Mouse (Mus musculus) thymus, adult 2 months (tissue): ENCODE data around the gene Gigyf2. TPM values are rescaled to one million over a fixed set of nuclear protein-coding genes. Genes with fewer than 3 reads are reported as not detected.

Experiments
- DNase-seq: peaks from one replicate; pipeline ENCODE4 v3.0.0; 2021
- H3K27ac ChIP-seq: fragments of 200-500 bp; 2 replicates; pipeline ENCODE4 v1.5.1; 2012; ENCODE audit warnings: low read length, control low read depth; ENCODE audit not compliant: control insufficient read depth, insufficient read depth
- H3K27me3 ChIP-seq: fragments of 200-500 bp; 2 replicates; pipeline ENCODE4 v1.6.1; 2012; ENCODE audit warnings: mild to moderate bottlenecking, low read length, moderate library complexity, mixed read lengths; ENCODE audit not compliant: control insufficient read depth, insufficient read depth
- H3K36me3 ChIP-seq: fragments of 200-500 bp; 2 replicates; pipeline ENCODE4 v1.6.1; 2012; ENCODE audit warnings: mild to moderate bottlenecking, low read length, moderate library complexity; ENCODE audit not compliant: control insufficient read depth, insufficient read depth
- H3K4me1 ChIP-seq: fragments of 200-500 bp; replicated peaks from 2 replicates; pipeline ENCODE4 v1.6.1; 2012; ENCODE audit warnings: low read length; ENCODE audit not compliant: control insufficient read depth, insufficient read depth
- H3K4me3 ChIP-seq: fragments of 200-500 bp; 2 replicates; pipeline ENCODE4 v1.5.1; 2012; ENCODE audit warnings: mild to moderate bottlenecking, low read length, control low read depth, moderate library complexity; ENCODE audit not compliant: control insufficient read depth, insufficient read depth
- CTCF ChIP-seq: fragments of 200-500 bp; IDR thresholded peaks from 2 replicates; pipeline ENCODE4 v1.5.1; 2012; ENCODE audit warnings: mild to moderate bottlenecking, control low read depth, low read length, moderate library complexity, borderline replicate concordance; ENCODE audit not compliant: control insufficient read depth, poor library complexity, insufficient read depth; ENCODE audit errors: extremely low read depth
- POLR2A ChIP-seq: fragments of 200-500 bp; IDR thresholded peaks from 2 replicates; pipeline ENCODE4 v1.6.1; 2012; ENCODE audit warnings: mild to moderate bottlenecking, low read length, control low read depth, moderate library complexity; ENCODE audit not compliant: control insufficient read depth, poor library complexity, insufficient read depth; ENCODE audit errors: extremely low read depth
- whole genome bisulfite sequencing: fragments of 180-500 bp; shearing (Covaris S2); methylation state at CpG from one replicate; pipeline ENCODE4 v1.1.7; 2018; 5-methylcytosine and 5-hydroxymethylcytosine counted together
- polyA plus RNA-seq: library from polyadenylated mRNA; depleted of rRNA; stranded (reverse); fragments of >200 nt; gene quantifications from 2 replicates; pipeline ENCODE4 v1.2.3, GENCODE M21; 2012; rRNA removed

Gigyf2 gene
- 47.2 and 47.3 TPM in 2 replicates for polyA plus RNA-seq

- TF ChIP-seq POLR2A, result 0 out of 2 replicates have a peak, but pooled peaks have one; percentile 48
- TF ChIP-seq CTCF, result no peak
- Histone ChIP-seq H3K36me3 (no peaks in the 10 kb centered on the region), H3K27ac (no peak within 1 kb of the TSS), H3K4me1 (no peaks in the 10 kb centered on the region), H3K27me3 (no peaks in the 10 kb centered on the region), H3K4me3 (peak within 1 kb of the TSS; percentile 94)
- under 1% methylated on average over 36 of the region's 36 CpGs for WGBS
- peak; percentile 96 for DNase-seq
Measured at GRCm38 (mm10) chr1:87326742-87327163, at the start of gene Gigyf2. Gene Gigyf2, plus strand, starts transcription at chr1:87326998.

GRCm38 (mm10) chr1:87280281-87280680, 46.5 kb upstream of the Gigyf2 start:
- H3K27ac ChIP-seq, result no peak overlapping the region
- H3K27me3 ChIP-seq, result no peaks in the 10 kb centered on the region; the same call in 1 of the 2 replicates
- no peak for DNase-seq
- H3K36me3 ChIP-seq, result no peaks in the 10 kb centered on the region
- WGBS, result 60% methylated on average over 5 of the region's 5 CpGs
- no peaks in the 10 kb centered on the region for H3K4me1 ChIP-seq
- TF ChIP-seq POLR2A (no peak), CTCF (no peak)
- H3K4me3 ChIP-seq, result no peak overlapping the region

GRCm38 (mm10) chr1:87281599-87282412, 45.0 kb upstream of the Gigyf2 start:
- H3K4me3 ChIP-seq, result no peak overlapping the region
- 8% methylated on average over 20 of the region's 20 CpGs for WGBS
- H3K27ac ChIP-seq, result no peak overlapping the region

GRCm38 (mm10) chr1:87282413-87282788, 44.4 kb upstream of the Gigyf2 start:
- Histone ChIP-seq H3K27ac (no peak overlapping the region), H3K27me3 (no peaks in the 10 kb centered on the region; the same call in 1 of the 2 replicates), H3K4me1 (no peaks in the 10 kb centered on the region), H3K36me3 (no peaks in the 10 kb centered on the region), H3K4me3 (no peak overlapping the region)
- 75% methylated on average over 6 of the region's 6 CpGs for WGBS
- DNase-seq, result no peak
- TF ChIP-seq CTCF (no peak), POLR2A (no peak)

More at GRCm38 (mm10) chr1:87281599-87282412, 45.0 kb upstream of the Gigyf2 start:
- H3K27me3 ChIP-seq, result no peaks in the 10 kb centered on the region; the same call in 1 of the 2 replicates
- H3K36me3 ChIP-seq, result no peaks in the 10 kb centered on the region
- no peaks in the 10 kb centered on the region for H3K4me1 ChIP-seq
- DNase-seq, result no peak
- TF ChIP-seq CTCF (no peak), POLR2A (no peak)

GRCm38 (mm10) chr1:87283410-87283960, 43.3 kb upstream of the Gigyf2 start:
- H3K4me1 ChIP-seq, result no peaks in the 10 kb centered on the region
- no peak for DNase-seq
- TF ChIP-seq POLR2A (no peak), CTCF (no peak)
- no peak overlapping the region for H3K4me3 ChIP-seq
- no peaks in the 10 kb centered on the region; the same call in 1 of the 2 replicates for H3K27me3 ChIP-seq
- 95% methylated on average over 10 of the region's 10 CpGs for WGBS
- no peak overlapping the region for H3K27ac ChIP-seq
- no peaks in the 10 kb centered on the region for H3K36me3 ChIP-seq

- TF ChIP-seq CTCF (no peak), POLR2A (no peak)
- H3K27ac ChIP-seq, result no peak overlapping the region
- H3K4me3 ChIP-seq, result no peak overlapping the region
- DNase-seq, result no peak
- H3K36me3 ChIP-seq, result no peaks in the 10 kb centered on the region
- H3K27me3 ChIP-seq, result no peaks in the 10 kb centered on the region; the same call in 1 of the 2 replicates
- H3K4me1 ChIP-seq, result no peaks in the 10 kb centered on the region
- 96% methylated on average over 2 of the region's 2 CpGs for WGBS
Measured at GRCm38 (mm10) chr1:87287105-87287504, 39.7 kb upstream of the Gigyf2 start.

- no peaks in the 10 kb centered on the region for H3K27me3 ChIP-seq
- no peaks in the 10 kb centered on the region for H3K4me1 ChIP-seq
- H3K4me3 ChIP-seq, result no peak overlapping the region
- no peak for TF ChIP-seq POLR2A
- no peak for TF ChIP-seq CTCF
- DNase-seq, result no peak
- 91% methylated on average over 8 of the region's 8 CpGs for WGBS
- H3K36me3 ChIP-seq, result no peaks in the 10 kb centered on the region
- H3K27ac ChIP-seq, result no peak overlapping the region
Measured at GRCm38 (mm10) chr1:87291416-87291815, 35.4 kb upstream of the Gigyf2 start.
